Mouse (Mus musculus): Measurements from ENCODE around the gene Stxbp6. TPM values are rescaled to one million over a fixed set of nuclear protein-coding genes. Genes with fewer than 3 reads are reported as not detected.
A peak's percentile ranks its signal among the peaks of the same experiment; 100 is the strongest.
"Not testable (repeated sequence)": the region's sequence is repeated elsewhere in the genome, so short reads cannot be mapped to it uniquely, and the experiment has no call there.

The Stxbp6 gene
- total RNA-seq, 2 experiments from 2014 or later: 4.3 to 18.3 TPM

- peak; percentile 98 for ATAC-seq (replicated peaks; ENCODE audit: poor library complexity)
These were observed 16.5 kb downstream of the Stxbp6 start for GRCm38 (mm10) chr12:45058007-45058406.

GRCm38 (mm10) chr12:45056372-45056771 lies 18.1 kb downstream of the Stxbp6 start:
- no peak for ATAC-seq (replicated peaks; ENCODE audit: poor library complexity)

GRCm38 (mm10) chr12:45053319-45053718 lies 21.2 kb downstream of the Stxbp6 start:
- ATAC-seq (replicated peaks; ENCODE audit: poor library complexity): no peak

- no peak for ATAC-seq (replicated peaks; ENCODE audit: poor library complexity)
These were observed 21.6 kb downstream of the Stxbp6 start for GRCm38 (mm10) chr12:45052860-45053259.

GRCm38 (mm10) chr12:45049894-45050293 lies 24.6 kb downstream of the Stxbp6 start:
- ATAC-seq (replicated peaks; ENCODE audit: poor library complexity): no peak

GRCm38 (mm10) chr12:45047711-45048110 lies 26.8 kb downstream of the Stxbp6 start:
- not testable (repeated sequence) for ATAC-seq (replicated peaks; ENCODE audit: poor library complexity)

GRCm38 (mm10) chr12:45047172-45047571 lies 27.3 kb downstream of the Stxbp6 start:
- peak; percentile 23; the same call in 1 of the 2 replicates for ATAC-seq (replicated peaks; ENCODE audit: poor library complexity)

GRCm38 (mm10) chr12:45044581-45044980 lies 29.9 kb downstream of the Stxbp6 start:
- ATAC-seq (replicated peaks; ENCODE audit: poor library complexity): no peak

- ATAC-seq (replicated peaks; ENCODE audit: poor library complexity): no peak
These were observed 31.9 kb downstream of the Stxbp6 start for GRCm38 (mm10) chr12:45042591-45043091.

GRCm38 (mm10) chr12:45037496-45037895 lies 37.0 kb downstream of the Stxbp6 start:
- ATAC-seq (replicated peaks; ENCODE audit: poor library complexity): no peak

- ATAC-seq (replicated peaks; ENCODE audit: poor library complexity): no peak
These were observed 37.4 kb downstream of the Stxbp6 start for GRCm38 (mm10) chr12:45037091-45037490.

GRCm38 (mm10) chr12:45030681-45031080 lies 43.8 kb downstream of the Stxbp6 start:
- no peak for ATAC-seq (replicated peaks; ENCODE audit: poor library complexity)

GRCm38 (mm10) chr12:45026347-45026746 lies 48.2 kb downstream of the Stxbp6 start:
- ATAC-seq (replicated peaks; ENCODE audit: poor library complexity): no peak

GRCm38 (mm10) chr12:45020018-45020417 lies 54.5 kb downstream of the Stxbp6 start:
- ATAC-seq (replicated peaks; ENCODE audit: poor library complexity): no peak

- ATAC-seq (replicated peaks; ENCODE audit: poor library complexity): no peak
These were observed 55.3 kb downstream of the Stxbp6 start for GRCm38 (mm10) chr12:45019059-45019822.

- no peak for ATAC-seq (replicated peaks; ENCODE audit: poor library complexity)
These were observed 61.2 kb downstream of the Stxbp6 start for GRCm38 (mm10) chr12:45013246-45013756.

- ATAC-seq (replicated peaks; ENCODE audit: poor library complexity): peak; percentile 70
These were observed 62.9 kb downstream of the Stxbp6 start for GRCm38 (mm10) chr12:45011436-45012089.

- ATAC-seq (replicated peaks; ENCODE audit: poor library complexity): 0 out of 2 replicates have a peak, but pooled peaks have one; percentile 12
These were observed 63.5 kb downstream of the Stxbp6 start for GRCm38 (mm10) chr12:45011006-45011405.

- no peak for ATAC-seq (replicated peaks; ENCODE audit: poor library complexity)
These were observed 64.4 kb downstream of the Stxbp6 start for GRCm38 (mm10) chr12:45009984-45010611.

- ATAC-seq (replicated peaks; ENCODE audit: poor library complexity): no peak
These were observed 67.9 kb downstream of the Stxbp6 start for GRCm38 (mm10) chr12:45006569-45006968.

GRCm38 (mm10) chr12:45006049-45006448 lies 68.5 kb downstream of the Stxbp6 start:
- no peak; the same call in 1 of the 2 replicates for ATAC-seq (replicated peaks; ENCODE audit: poor library complexity)
